Mouse (Mus musculus) forebrain, embryonic 12.5 days (tissue): ENCODE results near the gene Fxyd6. TPM values are rescaled to one million over a fixed set of nuclear protein-coding genes. Genes with fewer than 3 reads are reported as not detected.
A peak's percentile ranks its signal among the peaks of the same experiment; 100 is the strongest.

ENCODE experiments used
- ATAC-seq: fragments of 200-750 bp; cut with Nextera tagmentation; 2 replicates; pipeline ENCODE4 v1.8.0; 2017; ENCODE audit warnings: moderate TSS enrichment; ENCODE audit not compliant: low FRiP score
- H3K27ac ChIP-seq: fragments of 300-500 bp; sonication (generic); 2 replicates; pipeline ENCODE4 v1.5.1; 2016; ENCODE audit warnings: mild to moderate bottlenecking
- H3K27me3 ChIP-seq: fragments of 300-500 bp; sonication (generic); 2 replicates; pipeline ENCODE4 v1.6.1; 2016; ENCODE audit warnings: mild to moderate bottlenecking
- H3K36me3 ChIP-seq: fragments of 300-500 bp; sonication (generic); replicated peaks from 2 replicates; pipeline ENCODE4 v1.6.1; 2016; ENCODE audit warnings: mild to moderate bottlenecking
- H3K4me1 ChIP-seq: fragments of 300-500 bp; sonication (generic); 2 replicates; pipeline ENCODE4 v1.6.1; 2016
- H3K4me2 ChIP-seq: fragments of 300-500 bp; sonication (generic); 2 replicates; pipeline ENCODE4 v1.6.1; 2016; ENCODE audit warnings: mild to moderate bottlenecking, moderate library complexity
- H3K4me3 ChIP-seq: fragments of 300-500 bp; sonication (generic); replicated peaks from 2 replicates; pipeline ENCODE4 v1.5.1; 2016; ENCODE audit warnings: mild to moderate bottlenecking
- H3K9ac ChIP-seq: fragments of 300-500 bp; sonication (generic); 2 replicates; pipeline ENCODE4 v1.6.1; 2016; ENCODE audit warnings: mild to moderate bottlenecking
- H3K9me3 ChIP-seq: fragments of 300-500 bp; sonication (generic); 2 replicates; pipeline ENCODE4 v1.6.1; 2016
- WGBS: fragments of 180-500 bp; shearing (Covaris S2); methylation state at CpG from one replicate; pipeline ENCODE4 v1.1.7; 2016; 5-methylcytosine and 5-hydroxymethylcytosine counted together
- polyA plus RNA-seq: library from polyadenylated mRNA; unstranded; fragments of >200 nt; fragmentation: Nextera tagmentation; extraction: Ambion mirVana; gene quantifications from 2 replicates; pipeline ENCODE4 v1.2.1, GENCODE M21; 2016

Fxyd6 gene
- 206 TPM in 2 replicates for polyA plus RNA-seq

GRCm38 (mm10) chr9:45370117-45370561 lies at the start of gene Fxyd6:
Fxyd6 (plus strand) TSS chr9:45370185.
- Histone ChIP-seq H3K27ac (peak within 1 kb of the TSS; percentile 83), H3K9me3 (no peaks in the 10 kb centered on the region), H3K4me1 (peaks cover 23% of the 10 kb centered on the region), H3K9ac (peak within 1 kb of the TSS; percentile 86), H3K4me2 (peak within 1 kb of the TSS; percentile 74), H3K36me3 (peaks cover 9% of the 10 kb centered on the region), H3K4me3 (peak within 1 kb of the TSS; percentile 69), H3K27me3 (0 out of 2 replicates have a peak, but pooled peaks cover 7% of the 10 kb centered on the region)
- WGBS: under 1% methylated on average over 28 of the region's 28 CpGs
- peak; percentile 88 for ATAC-seq

- no peak overlapping the region for H3K4me2 ChIP-seq
- no peak overlapping the region for H3K27ac ChIP-seq
- H3K4me3 ChIP-seq: no peak overlapping the region
- no peak for ATAC-seq
- no peaks in the 10 kb centered on the region for H3K9me3 ChIP-seq
- H3K36me3 ChIP-seq: no peaks in the 10 kb centered on the region
- H3K4me1 ChIP-seq: no peaks in the 10 kb centered on the region
- WGBS: 81% methylated on average over 6 of the region's 6 CpGs
- no peaks in the 10 kb centered on the region; the same call in none of the 2 replicates for H3K27me3 ChIP-seq
- H3K9ac ChIP-seq: no peak overlapping the region
Observed at GRCm38 (mm10) chr9:45321465-45321864, 48.5 kb upstream of the Fxyd6 start.

GRCm38 (mm10) chr9:45321946-45322430 lies 48.0 kb upstream of the Fxyd6 start:
- Histone ChIP-seq H3K4me1 (no peaks in the 10 kb centered on the region), H3K27me3 (no peaks in the 10 kb centered on the region; the same call in none of the 2 replicates), H3K27ac (no peak overlapping the region), H3K9me3 (no peaks in the 10 kb centered on the region), H3K4me2 (no peak overlapping the region), H3K4me3 (no peak overlapping the region), H3K9ac (no peak overlapping the region), H3K36me3 (no peaks in the 10 kb centered on the region)
- 85% methylated on average over 4 of the region's 4 CpGs for WGBS
- ATAC-seq: no peak

GRCm38 (mm10) chr9:45326390-45326789 lies 43.6 kb upstream of the Fxyd6 start:
- Histone ChIP-seq H3K9ac (no peak overlapping the region), H3K9me3 (no peaks in the 10 kb centered on the region), H3K4me2 (no peak overlapping the region), H3K27ac (no peak overlapping the region), H3K36me3 (no peaks in the 10 kb centered on the region), H3K4me3 (no peak overlapping the region), H3K4me1 (no peaks in the 10 kb centered on the region), H3K27me3 (no peaks in the 10 kb centered on the region)
- ATAC-seq: no peak
- WGBS: 95% methylated on average over 9 of the region's 9 CpGs

- ATAC-seq: no peak
Observed at GRCm38 (mm10) chr9:45328263-45328662, 41.7 kb upstream of the Fxyd6 start.

GRCm38 (mm10) chr9:45329577-45329976 lies 40.4 kb upstream of the Fxyd6 start:
- Histone ChIP-seq H3K4me2 (no peak overlapping the region), H3K4me1 (no peaks in the 10 kb centered on the region), H3K36me3 (no peaks in the 10 kb centered on the region), H3K9ac (no peak overlapping the region), H3K9me3 (no peaks in the 10 kb centered on the region), H3K27me3 (no peaks in the 10 kb centered on the region), H3K4me3 (no peak overlapping the region), H3K27ac (no peak overlapping the region)
- WGBS: 90% methylated on average over 6 of the region's 6 CpGs
- ATAC-seq: no peak

More at GRCm38 (mm10) chr9:45328263-45328662, 41.7 kb upstream of the Fxyd6 start:
- Histone ChIP-seq H3K4me3 (no peak overlapping the region), H3K4me2 (no peak overlapping the region), H3K27me3 (no peaks in the 10 kb centered on the region), H3K9me3 (no peaks in the 10 kb centered on the region), H3K4me1 (no peaks in the 10 kb centered on the region), H3K9ac (no peak overlapping the region), H3K27ac (no peak overlapping the region), H3K36me3 (no peaks in the 10 kb centered on the region)
- 90% methylated on average over 4 of the region's 4 CpGs for WGBS

- ATAC-seq: no peak
- Histone ChIP-seq H3K4me1 (no peaks in the 10 kb centered on the region), H3K4me3 (no peak overlapping the region), H3K27me3 (no peaks in the 10 kb centered on the region; the same call in 1 of the 2 replicates), H3K27ac (no peak overlapping the region), H3K9me3 (no peaks in the 10 kb centered on the region), H3K36me3 (no peaks in the 10 kb centered on the region), H3K4me2 (no peak overlapping the region), H3K9ac (no peak overlapping the region)
- 82% methylated on average over 2 of the region's 2 CpGs for WGBS
Observed at GRCm38 (mm10) chr9:45337406-45337805, 32.6 kb upstream of the Fxyd6 start.

- no peak for ATAC-seq
- Histone ChIP-seq H3K4me1 (no peaks in the 10 kb centered on the region), H3K9ac (no peak overlapping the region), H3K27ac (no peak overlapping the region), H3K4me3 (no peak overlapping the region), H3K9me3 (no peaks in the 10 kb centered on the region), H3K27me3 (no peaks in the 10 kb centered on the region; the same call in 1 of the 2 replicates), H3K36me3 (no peaks in the 10 kb centered on the region), H3K4me2 (no peak overlapping the region)
- WGBS: 87% methylated on average over 3 of the region's 3 CpGs
Observed at GRCm38 (mm10) chr9:45343066-45343465, 26.9 kb upstream of the Fxyd6 start.

- Histone ChIP-seq H3K27ac (no peak overlapping the region), H3K4me1 (no peaks in the 10 kb centered on the region), H3K36me3 (no peaks in the 10 kb centered on the region), H3K9me3 (no peaks in the 10 kb centered on the region), H3K9ac (no peak overlapping the region), H3K27me3 (no peaks in the 10 kb centered on the region), H3K4me3 (no peak overlapping the region), H3K4me2 (no peak overlapping the region)
- no peak for ATAC-seq
- WGBS: 80% methylated on average over 2 of the region's 2 CpGs
Observed at GRCm38 (mm10) chr9:45345516-45345915, 24.5 kb upstream of the Fxyd6 start.

- Histone ChIP-seq H3K4me2 (no peak overlapping the region), H3K27me3 (no peaks in the 10 kb centered on the region), H3K4me1 (no peaks in the 10 kb centered on the region), H3K4me3 (no peak overlapping the region), H3K36me3 (no peaks in the 10 kb centered on the region), H3K9ac (no peak overlapping the region), H3K27ac (no peak overlapping the region), H3K9me3 (no peaks in the 10 kb centered on the region)
- no peak for ATAC-seq
- 87% methylated on average over 6 of the region's 6 CpGs for WGBS
Observed at GRCm38 (mm10) chr9:45346276-45346675, 23.7 kb upstream of the Fxyd6 start.

GRCm38 (mm10) chr9:45348560-45348959 lies 21.4 kb upstream of the Fxyd6 start:
- H3K4me2 ChIP-seq: no peak overlapping the region
- H3K27ac ChIP-seq: no peak overlapping the region
- no peaks in the 10 kb centered on the region for H3K4me1 ChIP-seq
- no peaks in the 10 kb centered on the region for H3K36me3 ChIP-seq
- no peaks in the 10 kb centered on the region for H3K9me3 ChIP-seq
- H3K9ac ChIP-seq: no peak overlapping the region
- H3K27me3 ChIP-seq: no peaks in the 10 kb centered on the region
- no peak overlapping the region for H3K4me3 ChIP-seq
- no peak for ATAC-seq
- 78% methylated on average over 6 of the region's 6 CpGs for WGBS

GRCm38 (mm10) chr9:45349181-45349580 lies 20.8 kb upstream of the Fxyd6 start:
- no peak overlapping the region for H3K4me2 ChIP-seq
- H3K9me3 ChIP-seq: no peaks in the 10 kb centered on the region
- H3K36me3 ChIP-seq: no peaks in the 10 kb centered on the region
- H3K4me3 ChIP-seq: no peak overlapping the region
- H3K9ac ChIP-seq: no peak overlapping the region
- H3K27ac ChIP-seq: no peak overlapping the region
- no peaks in the 10 kb centered on the region for H3K4me1 ChIP-seq
- ATAC-seq: no peak
- WGBS: 15% methylated on average over 4 of the region's 4 CpGs
- H3K27me3 ChIP-seq: no peaks in the 10 kb centered on the region

- H3K4me2 ChIP-seq: no peak overlapping the region
- H3K36me3 ChIP-seq: no peaks in the 10 kb centered on the region
- ATAC-seq: no peak
- no peak overlapping the region for H3K9ac ChIP-seq
- no peak overlapping the region for H3K4me3 ChIP-seq
- 70% methylated on average over 5 of the region's 5 CpGs for WGBS
- H3K27me3 ChIP-seq: no peaks in the 10 kb centered on the region
- H3K27ac ChIP-seq: no peak overlapping the region
- no peaks in the 10 kb centered on the region for H3K4me1 ChIP-seq
- no peaks in the 10 kb centered on the region for H3K9me3 ChIP-seq
Observed at GRCm38 (mm10) chr9:45349851-45350250, 20.1 kb upstream of the Fxyd6 start.
